Mouse (Mus musculus) bone marrow macrophage, adult 2 months (primary cell): ENCODE results near the gene Art5. TPM values are rescaled to one million over a fixed set of nuclear protein-coding genes. Genes with fewer than 3 reads are reported as not detected.
"Not testable (repeated sequence)": the region's sequence is repeated elsewhere in the genome, so short reads cannot be mapped to it uniquely, and the experiment has no call there.

Source experiments
- H3K27ac ChIP-seq: 2 replicates; pipeline ENCODE4 v1.5.1; 2012; ENCODE audit warnings: low read depth, low read length; ENCODE audit not compliant: insufficient read depth
- H3K4me1 ChIP-seq: 2 replicates; pipeline ENCODE4 v1.6.1; 2012; ENCODE audit warnings: low read length; ENCODE audit not compliant: control insufficient read depth, insufficient read depth
- H3K4me3 ChIP-seq: 2 replicates; pipeline ENCODE4 v1.5.1; 2012; ENCODE audit warnings: mild to moderate bottlenecking, low read length, moderate library complexity; ENCODE audit not compliant: insufficient read depth
- CTCF ChIP-seq: IDR thresholded peaks from 2 replicates; pipeline ENCODE4 v1.5.1; 2012; ENCODE audit warnings: low read depth, mild to moderate bottlenecking, low read length, moderate library complexity
- POLR2A ChIP-seq: IDR thresholded peaks from 2 replicates; pipeline ENCODE4 v1.6.1; 2012; ENCODE audit warnings: mild to moderate bottlenecking, low read depth, low read length, borderline replicate concordance
- polyA plus RNA-seq: library from polyadenylated mRNA; stranded (reverse); fragments of >200 nt; gene quantifications from 2 replicates; pipeline ENCODE4 v1.2.4, GENCODE M21; 2012; ENCODE audit not compliant: missing spikeins, insufficient read depth, insufficient read length

The Art5 gene
- polyA plus RNA-seq, 1 experiment, result not detected

DNA sequence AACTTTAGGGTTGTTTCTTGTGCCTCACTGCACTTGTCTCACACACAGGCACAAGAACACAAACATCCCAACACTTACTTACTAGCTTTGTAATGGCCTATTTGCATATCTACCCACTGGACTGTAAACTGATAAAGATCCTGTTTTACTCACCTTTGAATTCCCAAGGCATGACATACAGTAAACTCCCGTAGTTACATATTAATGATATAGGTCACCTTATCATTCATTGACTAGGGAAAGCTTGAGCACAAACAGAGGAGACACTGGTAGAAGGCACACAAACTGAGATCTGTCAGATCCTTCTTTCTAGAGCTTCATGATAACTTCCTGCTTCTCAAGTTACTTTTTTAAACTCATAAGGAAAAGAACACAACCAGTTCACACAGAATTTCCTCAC is 47.1 kb downstream of the Art5 start:
- Histone ChIP-seq H3K4me1 (peaks cover 12% of the 10 kb centered on the region), H3K4me3 (no peak overlapping the region), H3K27ac (no peak overlapping the region)
- no peak for TF ChIP-seq POLR2A
- TF ChIP-seq CTCF, result no peak

- TF ChIP-seq POLR2A, result no peak
- no peak for TF ChIP-seq CTCF
- Histone ChIP-seq H3K27ac (no peak overlapping the region), H3K4me3 (no peak overlapping the region), H3K4me1 (peaks cover 8% of the 10 kb centered on the region)
Observed at GRCm38 (mm10) chr7:102061353-102061752, 47.9 kb downstream of the Art5 start.

GRCm38 (mm10) chr7:102048524-102048923 is 60.8 kb downstream of the Art5 start:
- H3K27ac ChIP-seq, H3K4me1 ChIP-seq, H3K4me3 ChIP-seq: not testable (repeated sequence)

Other genes with a start within 250 kb of the Art5 start
- gene Anapc15, start 245.8 kb downstream of the Art5 start, polyA plus RNA-seq, result 103 and 112 TPM in 2 replicates
- gene Folr1, start 238.7 kb downstream of the Art5 start, polyA plus RNA-seq, result 1.6 and 1.7 TPM in 2 replicates
- gene Lamtor1, start 203.6 kb downstream of the Art5 start, polyA plus RNA-seq, result 205 and 219 TPM in 2 replicates
- gene Tomt, start 203.1 kb downstream of the Art5 start, polyA plus RNA-seq, result 0.29 TPM in 1 of 2 replicates, not detected in the other
- gene Lrrc51, start 175.6 kb downstream of the Art5 start, polyA plus RNA-seq, result 3.2 and 3.5 TPM in 2 replicates
- 130 and 145 TPM in 2 replicates for gene Numa1, start 175.4 kb downstream of the Art5 start, polyA plus RNA-seq
- gene Il18bp, start 90.8 kb downstream of the Art5 start, polyA plus RNA-seq, result 13.1 and 13.6 TPM in 2 replicates
- 16.7 and 17.2 TPM in 2 replicates for gene Rnf121, start 44.0 kb downstream of the Art5 start, polyA plus RNA-seq
- 15.4 and 18.1 TPM in 2 replicates for gene Xndc1, start 44.0 kb downstream of the Art5 start, polyA plus RNA-seq
- gene Xntrpc, start 43.8 kb downstream of the Art5 start, polyA plus RNA-seq, result 0.23 and 0.35 TPM in 2 replicates
- gene Trpc2, start 26.4 kb downstream of the Art5 start, polyA plus RNA-seq, result not detected in 2 replicates
- gene Art1, start 7.7 kb downstream of the Art5 start, polyA plus RNA-seq, result not detected in 2 replicates
- gene Chrna10, start 7.3 kb upstream of the Art5 start, polyA plus RNA-seq, result not detected in 2 replicates
- gene Nup98, start 100.7 kb upstream of the Art5 start, polyA plus RNA-seq, result 33.3 and 36.9 TPM in 2 replicates
- 103 and 110 TPM in 2 replicates for gene Pgap2, start 100.7 kb upstream of the Art5 start, polyA plus RNA-seq
- 537 and 572 TPM in 2 replicates for gene Rhog, start 146.6 kb upstream of the Art5 start, polyA plus RNA-seq
- 43.4 and 50.2 TPM in 2 replicates for gene Stim1, start 158.3 kb upstream of the Art5 start, polyA plus RNA-seq